Mouse (Mus musculus): ENCODE measurements at regions not wholly inside any gene's neighbourhood (a gene's known extent, or its start where the extent isn't known, plus 50 kb on each side); places are given as distances from the start of the nearest gene placed in this dataset.

DNA sequence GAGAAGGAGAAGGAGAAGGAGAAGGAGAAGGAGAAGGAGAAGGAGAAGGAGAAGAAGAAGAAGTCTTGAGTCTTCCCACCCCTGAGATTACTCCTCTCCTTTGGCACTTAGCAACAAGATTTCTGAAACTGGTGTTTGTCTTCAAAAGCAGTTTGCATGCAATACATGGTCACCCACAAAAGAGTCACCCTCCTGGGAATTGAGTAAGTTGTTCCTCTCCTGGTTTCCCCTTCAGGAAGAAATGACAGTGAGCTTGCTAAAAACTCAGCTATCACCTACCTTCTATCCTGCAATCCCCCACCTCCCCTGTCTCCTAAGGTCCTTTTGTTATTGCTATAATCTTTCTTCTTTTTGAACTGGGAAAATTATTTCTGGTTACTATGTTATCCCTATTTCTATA lies 2204.2 kb upstream of the Gm7489 start:
- H3K9me3 ChIP-seq (ENCODE audit: low read length): no peaks in the 10 kb centered on the region
- ATAC-seq: no peak
- no peak overlapping the region for H3K9ac ChIP-seq (replicated peaks; ENCODE audit: low read depth)
- no peak overlapping the region for H3K4me2 ChIP-seq (replicated peaks; ENCODE audit: low read depth, low read length)
- no peak overlapping the region for H3K4me3 ChIP-seq (ENCODE audit: low read depth, low read length)
- no peaks in the 10 kb centered on the region for H3K27me3 ChIP-seq (replicated peaks; ENCODE audit: insufficient read depth, low read length)
- DNase-seq (ENCODE audit: low spot score): no peak
- H3K36me3 ChIP-seq (ENCODE audit: insufficient read depth, low read length): no peaks in the 10 kb centered on the region
- TF ChIP-seq EP300 (IDR thresholded peaks at IDR 0.05): no peak
- TF ChIP-seq CTCF (IDR thresholded peaks at IDR 0.05): no peak
- no peaks in the 10 kb centered on the region for H3K4me1 ChIP-seq (ENCODE audit: insufficient read depth, low read depth, low read length)
- H3K27ac ChIP-seq (ENCODE audit: low read length): no peak overlapping the region

DNA sequence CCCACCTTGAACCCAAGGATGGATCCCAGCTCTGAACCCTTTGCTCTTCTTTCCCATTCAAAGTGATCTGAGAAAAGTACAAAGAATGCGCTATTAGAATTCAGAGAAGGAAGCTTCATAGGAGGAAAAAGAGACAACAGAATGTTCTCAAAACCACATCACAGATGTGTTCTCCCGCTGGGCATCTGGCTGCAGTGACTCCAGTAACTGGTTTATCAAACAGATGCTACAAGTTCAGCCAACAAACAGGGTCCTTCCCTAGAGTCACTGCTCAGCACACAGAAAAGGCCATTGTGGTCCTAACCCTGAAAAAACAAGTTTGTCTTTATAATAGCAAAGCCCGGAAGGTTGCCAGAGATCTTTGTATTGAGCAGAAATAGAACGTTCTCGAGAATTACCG lies 2203.5 kb upstream of the Gm7489 start:
- Histone ChIP-seq H3K4me1 (ENCODE audit: insufficient read depth, low read depth, low read length) (no peaks in the 10 kb centered on the region), H3K4me3 (ENCODE audit: low read depth, low read length) (no peak overlapping the region), H3K27ac (ENCODE audit: low read length) (no peak overlapping the region), H3K27me3 (replicated peaks; ENCODE audit: insufficient read depth, low read length) (no peaks in the 10 kb centered on the region), H3K4me2 (replicated peaks; ENCODE audit: low read depth, low read length) (no peak overlapping the region), H3K9ac (replicated peaks; ENCODE audit: low read depth) (no peak overlapping the region), H3K36me3 (ENCODE audit: insufficient read depth, low read length) (no peaks in the 10 kb centered on the region), H3K9me3 (ENCODE audit: low read length) (no peaks in the 10 kb centered on the region)
- no peak for TF ChIP-seq CTCF (IDR thresholded peaks at IDR 0.05)
- no peak for TF ChIP-seq EP300 (IDR thresholded peaks at IDR 0.05)
- WGBS: 88% methylated on average over 6 of the region's 6 CpGs
- ATAC-seq (no peak), DNase-seq (ENCODE audit: low spot score) (no peak)

GRCm38 (mm10) chr15:51682331-51682730 lies 2202.4 kb upstream of the Gm7489 start:
- ATAC-seq: no peak
- Histone ChIP-seq H3K36me3 (ENCODE audit: insufficient read depth, low read length) (no peaks in the 10 kb centered on the region), H3K9me3 (ENCODE audit: low read length) (no peaks in the 10 kb centered on the region), H3K4me2 (replicated peaks; ENCODE audit: low read depth, low read length) (no peak overlapping the region), H3K9ac (replicated peaks; ENCODE audit: low read depth) (no peak overlapping the region), H3K4me1 (ENCODE audit: insufficient read depth, low read depth, low read length) (no peaks in the 10 kb centered on the region), H3K4me3 (ENCODE audit: low read depth, low read length) (no peak overlapping the region), H3K27me3 (replicated peaks; ENCODE audit: insufficient read depth, low read length) (no peaks in the 10 kb centered on the region), H3K27ac (ENCODE audit: low read length) (no peak overlapping the region)
- TF ChIP-seq CTCF (IDR thresholded peaks at IDR 0.05): no peak
- no peak for TF ChIP-seq EP300 (IDR thresholded peaks at IDR 0.05)
- DNase-seq (ENCODE audit: low spot score): no peak
- WGBS: 45% methylated on average over 5 of the region's 5 CpGs

DNA sequence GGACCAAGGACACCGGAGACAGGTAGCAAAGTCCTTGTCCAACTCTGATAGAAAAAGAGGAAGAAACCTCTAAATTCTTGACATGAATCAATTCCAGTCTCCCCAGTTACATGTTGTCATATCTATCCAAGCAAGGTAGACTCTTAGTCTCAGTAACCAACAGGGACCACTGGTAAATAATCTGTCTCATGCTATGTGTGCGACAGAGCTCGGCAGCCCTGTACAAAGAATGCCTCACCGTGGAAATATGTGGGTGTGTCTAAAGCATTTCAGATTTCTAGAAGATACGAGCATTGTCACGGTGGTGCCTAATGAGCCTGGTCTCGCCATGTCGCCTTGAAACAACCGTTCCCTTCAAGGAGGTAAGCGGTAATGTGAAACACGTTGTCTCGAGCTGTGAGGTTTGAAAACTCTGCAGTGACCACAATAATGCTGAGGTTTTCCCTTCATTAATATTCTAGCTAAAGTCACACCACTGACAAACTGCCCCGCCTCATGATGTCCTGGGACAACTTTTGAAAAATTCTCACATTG lies 2197.6 kb upstream of the Gm7489 start:
- Histone ChIP-seq H3K4me2 (replicated peaks; ENCODE audit: low read depth, low read length) (no peak overlapping the region), H3K9ac (replicated peaks; ENCODE audit: low read depth) (no peak overlapping the region), H3K36me3 (ENCODE audit: insufficient read depth, low read length) (no peaks in the 10 kb centered on the region), H3K27ac (ENCODE audit: low read length) (no peak overlapping the region), H3K9me3 (ENCODE audit: low read length) (no peaks in the 10 kb centered on the region), H3K27me3 (replicated peaks; ENCODE audit: insufficient read depth, low read length) (no peaks in the 10 kb centered on the region), H3K4me1 (ENCODE audit: insufficient read depth, low read depth, low read length) (no peaks in the 10 kb centered on the region), H3K4me3 (ENCODE audit: low read depth, low read length) (no peak overlapping the region)
- ATAC-seq: no peak
- no peak for DNase-seq (ENCODE audit: low spot score)
- TF ChIP-seq CTCF (IDR thresholded peaks at IDR 0.05): no peak
- no peak for TF ChIP-seq EP300 (IDR thresholded peaks at IDR 0.05)
- WGBS: 82% methylated on average over 13 of the region's 13 CpGs

DNA sequence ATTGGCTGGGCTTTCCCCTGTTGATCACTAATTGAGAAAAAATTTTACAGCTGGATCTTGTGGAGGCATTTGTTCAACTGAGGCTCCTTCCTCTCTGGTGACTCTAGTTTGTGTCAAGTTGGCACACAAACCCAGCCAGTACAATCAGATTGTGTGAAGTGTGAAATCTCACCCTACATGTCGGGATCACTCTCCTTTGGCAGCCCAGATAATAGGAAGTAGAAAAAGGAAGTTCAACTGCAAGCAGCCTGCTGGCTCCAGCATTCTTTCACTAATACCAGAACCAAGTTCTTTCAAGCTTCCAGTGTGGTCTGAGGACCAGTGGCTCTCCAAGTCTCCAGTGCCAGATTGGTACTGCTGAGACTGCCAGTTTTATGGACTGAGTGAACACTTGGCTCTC lies 2195.2 kb upstream of the Gm7489 start:
- no peak overlapping the region for H3K27ac ChIP-seq (ENCODE audit: low read length)
- DNase-seq (ENCODE audit: low spot score): no peak
- no peaks in the 10 kb centered on the region for H3K27me3 ChIP-seq (replicated peaks; ENCODE audit: insufficient read depth, low read length)
- H3K4me2 ChIP-seq (replicated peaks; ENCODE audit: low read depth, low read length): no peak overlapping the region
- no peak overlapping the region for H3K4me3 ChIP-seq (ENCODE audit: low read depth, low read length)
- no peaks in the 10 kb centered on the region for H3K9me3 ChIP-seq (ENCODE audit: low read length)
- no peak for ATAC-seq
- no peak for TF ChIP-seq CTCF (IDR thresholded peaks at IDR 0.05)
- TF ChIP-seq EP300 (IDR thresholded peaks at IDR 0.05): no peak
- H3K4me1 ChIP-seq (ENCODE audit: insufficient read depth, low read depth, low read length): no peaks in the 10 kb centered on the region
- no peak overlapping the region for H3K9ac ChIP-seq (replicated peaks; ENCODE audit: low read depth)
- WGBS: 62% methylated on average over 1 of the region's 1 CpGs
- H3K36me3 ChIP-seq (ENCODE audit: insufficient read depth, low read length): no peaks in the 10 kb centered on the region

GRCm38 (mm10) chr15:51692671-51693070 lies 2192.0 kb upstream of the Gm7489 start:
- ATAC-seq: no peak
- TF ChIP-seq CTCF (IDR thresholded peaks at IDR 0.05) (no peak), EP300 (IDR thresholded peaks at IDR 0.05) (no peak)
- Histone ChIP-seq H3K36me3 (ENCODE audit: insufficient read depth, low read length) (no peaks in the 10 kb centered on the region), H3K9me3 (ENCODE audit: low read length) (no peaks in the 10 kb centered on the region), H3K4me3 (ENCODE audit: low read depth, low read length) (no peak overlapping the region), H3K4me1 (ENCODE audit: insufficient read depth, low read depth, low read length) (no peaks in the 10 kb centered on the region), H3K27me3 (replicated peaks; ENCODE audit: insufficient read depth, low read length) (no peaks in the 10 kb centered on the region), H3K27ac (ENCODE audit: low read length) (no peak overlapping the region), H3K4me2 (replicated peaks; ENCODE audit: low read depth, low read length) (no peak overlapping the region), H3K9ac (replicated peaks; ENCODE audit: low read depth) (no peak overlapping the region)
- DNase-seq (ENCODE audit: low spot score): no peak
- WGBS: 67% methylated on average over 4 of the region's 4 CpGs

All from lung, postnatal 0 days (tissue).